Mouse (Mus musculus) Patski (cell line): ENCODE measurements around the gene Rtl8a. TPM values are rescaled to one million over a fixed set of nuclear protein-coding genes. Genes with fewer than 3 reads are reported as not detected.
"Not testable (repeated sequence)": the region's sequence is repeated elsewhere in the genome, so short reads cannot be mapped to it uniquely, and the experiment has no call there.

ENCODE experiments used
- ATAC-seq: fragments of 100-300 bp; one replicate; pipeline ENCODE4 v1.8.0; 2021
- CTCF ChIA-PET: fragments of 350-600 bp; sonication (Branson Sonifier 250); formaldehyde crosslinking; loops from one replicate; lab custom pipeline; 2022; ENCODE audit warnings: inconsistent platforms; lab: Charles Lee
- POLR2A ChIA-PET: fragments of 350-600 bp; sonication (Branson Sonifier 250); formaldehyde crosslinking; loops from one replicate; lab custom pipeline; 2022; ENCODE audit warnings: antibody characterized with exemption, inconsistent platforms; lab: Charles Lee
- DNase-seq: peaks from one replicate; pipeline ENCODE4 v3.0.0-alpha.2; 2011; ENCODE audit warnings: low read depth, low spot score
- H3K27me3 ChIP-seq: fragments of 371-371 bp; one replicate; pipeline ENCODE4 v1.5.1; 2021
- CTCF ChIP-seq: fragments of 100-300 bp; IDR thresholded peaks from one replicate; pipeline ENCODE4 v1.5.1; 2021
- in situ Hi-C: fragments of 300-500 bp; cut with MboI; formaldehyde crosslinking; loops from 3 replicates; pipeline ENCODE4 v1.11.1; 2018; ENCODE audit warnings: low pct_unique_long_range_greater_than_20kb, mixed read lengths
- polyA plus RNA-seq: library from polyadenylated mRNA; unstranded; gene quantifications from one replicate; pipeline ENCODE4 v1.2.3, GENCODE M21; 2021

Gene Rtl8a
- polyA plus RNA-seq, 1 experiment from 2014 or later, result 74.9 TPM

GRCm38 (mm10) chrX:53610571-53610970 is 32.9 kb downstream of the Rtl8a start:
- ATAC-seq (no peak), DNase-seq (peak; percentile 15)
- in situ Hi-C loops, result no loop called here
- ChIA-PET POLR2A (no interaction called here), CTCF (no interaction called here)
- peak; percentile 76 for TF ChIP-seq CTCF
- H3K27me3 ChIP-seq, result peaks cover 3% of the 10 kb centered on the region

- DNase-seq, H3K27me3 ChIP-seq, ATAC-seq, in situ Hi-C loops, CTCF ChIA-PET, POLR2A ChIA-PET: not testable (repeated sequence)
These were observed 34.6 kb downstream of the Rtl8a start, which contains the start of gene Gm14597 for GRCm38 (mm10) chrX:53608879-53609278. Gene Gm14597 (minus strand): TSS chrX:53608979.

- ATAC-seq (no peak), DNase-seq (no peak)
- no peak for TF ChIP-seq CTCF
- POLR2A ChIA-PET, result no interaction called here
- peaks cover 3% of the 10 kb centered on the region for H3K27me3 ChIP-seq
- in situ Hi-C loops, result no loop called here
- CTCF ChIA-PET, result no interaction called here
These were observed 35.2 kb downstream of the Rtl8a start for GRCm38 (mm10) chrX:53608122-53608813.

GRCm38 (mm10) chrX:53607242-53608121 is 36.0 kb downstream of the Rtl8a start, which contains the start of gene Rtl8c:
Gene Rtl8c (plus strand): TSS chrX:53608032.
- TF ChIP-seq CTCF, result no peak
- in situ Hi-C loops, result no loop called here
- no peak for DNase-seq
- CTCF ChIA-PET, result no interaction called here
- H3K27me3 ChIP-seq, result peaks cover 3% of the 10 kb centered on the region
- POLR2A ChIA-PET, result no interaction called here
- no peak for ATAC-seq

GRCm38 (mm10) chrX:53606176-53606575 is 37.3 kb downstream of the Rtl8a start:
- DNase-seq, CTCF ChIA-PET, in situ Hi-C loops, POLR2A ChIA-PET, ATAC-seq, H3K27me3 ChIP-seq: not testable (repeated sequence)

GRCm38 (mm10) chrX:53599993-53600392 is 43.5 kb downstream of the Rtl8a start:
- POLR2A ChIA-PET, H3K27me3 ChIP-seq, in situ Hi-C loops, CTCF ChIA-PET, DNase-seq: not testable (repeated sequence)
- peak; percentile 69 for ATAC-seq
- peak; percentile 28 for TF ChIP-seq CTCF

Other genes starting within 250 kb of the Rtl8a start
- gene Etd, start 208.8 kb downstream of the Rtl8a start, polyA plus RNA-seq, result not detected
- gene Rtl8c, start 35.6 kb downstream of the Rtl8a start, polyA plus RNA-seq, result 0.22 TPM
- not detected for gene Gm14597, start 34.7 kb downstream of the Rtl8a start, polyA plus RNA-seq
- gene Rtl8b, start 26.7 kb upstream of the Rtl8a start, polyA plus RNA-seq, result 29.4 TPM
- gene 4930502E18Rik, start 81.1 kb upstream of the Rtl8a start, polyA plus RNA-seq, result not detected
- not detected for gene 1700013H16Rik, start 114.1 kb upstream of the Rtl8a start, polyA plus RNA-seq
- gene Zfp36l3, start 132.7 kb upstream of the Rtl8a start, polyA plus RNA-seq, result not detected
- gene Xlr, start 154.0 kb upstream of the Rtl8a start, polyA plus RNA-seq, result 1.5 TPM